Mouse (Mus musculus): ENCODE measurements around the gene Dtx1. TPM values are rescaled to one million over a fixed set of nuclear protein-coding genes. Genes with fewer than 3 reads are reported as not detected.

Gene Dtx1
- total RNA-seq, 2 experiments from 2014 or later = 0.38 to 0.91 TPM

GRCm38 (mm10) chr5:120706541-120706940 is 5.2 kb downstream of the Dtx1 start:
- DNase-seq = no peak
- intact Hi-C loops (cut with DNase I) = no loop called here

- no peak for DNase-seq
- intact Hi-C loops (cut with DNase I) = no loop called here
Observed at GRCm38 (mm10) chr5:120704421-120704820, 7.3 kb downstream of the Dtx1 start.

GRCm38 (mm10) chr5:120703660-120704059 is 8.1 kb downstream of the Dtx1 start:
- intact Hi-C loops (cut with DNase I) = no loop called here
- no peak for DNase-seq

DNA sequence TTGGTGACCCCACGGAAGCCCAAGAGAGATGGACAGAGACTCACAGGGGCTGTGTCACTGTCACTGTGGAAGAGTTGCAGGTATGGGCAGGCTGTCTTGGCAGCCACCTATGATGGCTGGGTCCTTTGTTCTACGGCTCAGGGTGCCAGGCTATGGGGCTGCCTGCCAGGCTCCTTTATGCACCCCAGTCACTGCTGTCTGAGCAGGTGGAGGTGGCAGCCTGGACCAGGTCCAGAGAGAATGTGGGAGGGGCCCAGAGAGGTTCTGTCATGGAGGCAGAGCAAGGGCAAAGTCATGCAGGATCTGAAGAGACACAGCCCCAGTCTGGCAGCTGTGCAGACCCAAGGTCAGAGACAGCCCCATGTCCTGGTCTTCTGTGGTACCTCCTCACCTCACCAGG is 8.8 kb downstream of the Dtx1 start:
- DNase-seq = no peak
- intact Hi-C loops (cut with DNase I) = no loop called here

- DNase-seq = no peak
- intact Hi-C loops (cut with DNase I) = no loop called here
Observed at GRCm38 (mm10) chr5:120702421-120702820, 9.3 kb downstream of the Dtx1 start.

DNA sequence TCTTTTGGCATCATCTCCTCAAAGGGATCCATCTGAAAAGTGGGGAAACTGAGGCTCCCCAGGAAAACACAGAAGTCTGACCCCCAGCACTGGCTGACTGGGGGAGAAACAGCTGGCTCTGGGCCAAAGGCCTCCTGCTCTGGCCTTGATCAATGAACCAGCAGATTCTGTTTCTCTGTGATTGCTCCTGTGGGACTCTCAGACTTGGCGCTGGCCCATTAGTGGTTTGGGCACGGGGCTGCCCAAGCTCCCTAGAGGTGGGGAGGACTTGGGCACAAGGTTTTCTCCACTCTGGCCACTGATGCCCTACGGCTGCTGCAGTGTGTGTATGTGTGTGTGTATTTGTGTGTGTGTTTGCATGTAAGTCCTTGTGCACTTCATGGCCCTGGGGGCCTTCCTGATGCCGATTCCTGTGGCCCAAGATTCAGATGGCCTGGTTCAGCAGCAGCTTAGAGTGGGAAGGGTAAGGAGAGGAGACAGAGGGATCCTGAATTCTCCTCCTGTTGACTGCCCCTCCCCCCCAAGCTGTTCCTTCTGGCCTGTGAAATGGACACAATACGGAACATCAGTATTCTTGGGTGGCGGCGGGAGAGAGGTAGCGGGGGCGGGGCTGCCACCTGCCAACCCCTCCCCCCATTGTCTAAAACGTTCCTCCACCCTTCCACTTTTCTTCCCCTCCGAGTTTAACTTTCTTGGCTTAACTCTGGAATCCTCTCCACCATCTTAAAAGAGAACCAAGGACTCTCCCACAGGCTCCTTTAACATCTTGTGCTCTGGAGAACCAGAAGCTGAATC is 10.5 kb downstream of the Dtx1 start:
- intact Hi-C loops (cut with DNase I) = no loop called here
- no peak for DNase-seq

GRCm38 (mm10) chr5:120698801-120699391 is 12.8 kb downstream of the Dtx1 start:
- no peak for DNase-seq
- intact Hi-C loops (cut with DNase I) = no loop called here

DNA sequence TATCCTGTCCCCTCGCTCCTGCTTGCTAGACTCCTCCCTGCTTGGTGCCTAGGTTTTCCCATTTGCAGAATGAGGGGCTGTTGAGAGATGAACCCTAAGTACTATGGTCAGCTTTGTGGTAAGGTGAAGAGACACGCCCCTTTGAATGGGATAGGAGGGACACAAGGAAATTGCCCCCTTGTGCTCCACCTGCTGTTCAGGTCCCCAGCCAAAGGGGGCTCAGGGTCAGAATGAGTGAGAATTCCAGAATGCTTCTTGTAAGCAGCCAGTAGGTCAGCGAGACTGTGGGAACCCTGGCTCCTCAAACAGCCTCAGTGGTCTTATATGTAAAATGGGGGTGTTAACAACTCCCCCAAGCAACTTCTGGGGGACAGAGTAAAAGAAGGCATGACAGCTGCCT is 13.5 kb downstream of the Dtx1 start:
- DNase-seq = no peak
- intact Hi-C loops (cut with DNase I) = no loop called here

GRCm38 (mm10) chr5:120696865-120697264 is 14.9 kb downstream of the Dtx1 start:
- no peak for DNase-seq
- intact Hi-C loops (cut with DNase I) = no loop called here

DNA sequence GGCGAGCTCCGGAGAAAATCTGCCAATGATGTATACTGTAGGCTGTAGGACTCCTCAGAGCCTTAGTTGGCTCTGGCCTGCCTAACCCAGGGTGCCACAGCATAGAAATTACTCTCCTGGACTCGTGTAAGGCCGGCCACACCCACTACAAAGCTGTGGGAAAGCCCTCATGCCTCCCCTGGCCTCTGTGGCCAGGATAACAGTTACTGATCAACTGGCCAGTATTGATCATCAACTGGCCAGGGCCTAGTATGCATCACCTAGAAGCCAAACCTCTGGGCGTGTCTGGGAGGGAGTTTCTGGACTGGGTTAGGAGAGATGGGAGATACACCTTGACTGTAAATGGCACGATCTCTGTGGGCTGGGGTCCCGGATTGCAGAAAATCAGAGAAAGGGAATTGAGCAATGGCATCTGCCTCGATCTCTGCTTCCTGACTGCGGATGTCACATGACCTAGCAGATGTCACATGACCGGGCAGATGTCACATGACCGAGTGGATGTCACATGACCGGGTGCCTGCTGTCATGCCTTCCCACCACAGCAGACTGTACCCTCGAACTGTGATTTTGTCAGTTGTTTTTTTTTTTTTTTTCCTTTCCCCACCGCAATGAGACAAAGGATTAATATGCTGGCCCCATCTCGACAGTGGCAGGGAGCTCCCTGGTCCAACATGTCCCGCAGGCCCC is 15.5 kb downstream of the Dtx1 start:
- intact Hi-C loops (cut with DNase I) = no loop called here

GRCm38 (mm10) chr5:120694695-120695074 is 17.0 kb downstream of the Dtx1 start:
- intact Hi-C loops (cut with DNase I) = no loop called here
- no peak for DNase-seq

More for the DNA sequence above, 15.5 kb downstream of the Dtx1 start:
- DNase-seq = no peak

DNA sequence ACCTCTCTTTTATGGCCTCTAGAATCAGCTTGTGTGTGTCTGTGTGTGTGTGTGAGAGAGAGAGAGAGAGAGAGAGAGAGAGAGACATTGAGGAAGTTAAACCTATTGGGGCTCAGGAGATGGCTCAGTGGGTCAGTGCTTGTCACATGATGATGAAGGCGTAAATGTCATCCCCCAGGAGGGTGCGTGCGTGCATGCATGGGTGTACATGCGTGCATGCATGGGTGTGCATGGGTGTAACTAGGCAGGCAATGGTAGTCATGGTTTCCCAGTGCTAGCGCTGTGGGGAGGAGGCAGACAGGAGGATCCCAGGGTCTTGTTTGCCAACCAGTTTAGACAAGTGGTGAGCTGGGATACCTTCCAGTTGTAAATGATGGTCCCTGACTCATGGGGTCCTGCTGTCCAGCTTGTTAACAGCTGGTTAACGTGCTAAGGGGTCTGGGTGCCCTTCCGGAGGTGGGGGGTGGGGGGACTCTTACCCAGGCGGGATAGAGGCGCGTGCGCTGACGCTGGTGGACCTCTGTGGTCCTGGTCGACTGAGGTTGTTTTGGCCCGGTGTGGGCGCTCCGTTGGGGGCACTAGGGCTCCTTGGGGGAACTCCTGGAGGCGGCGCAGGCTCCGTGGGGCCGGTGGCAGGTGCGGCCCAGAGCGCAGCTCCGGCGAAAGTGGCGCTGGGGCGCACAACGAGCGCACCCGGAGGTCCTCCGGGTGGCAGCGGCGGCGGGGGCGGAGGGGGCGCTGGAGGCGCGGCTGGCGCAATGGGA is 17.6 kb downstream of the Dtx1 start:
- intact Hi-C loops (cut with DNase I) = no loop called here
- no peak for DNase-seq

DNA sequence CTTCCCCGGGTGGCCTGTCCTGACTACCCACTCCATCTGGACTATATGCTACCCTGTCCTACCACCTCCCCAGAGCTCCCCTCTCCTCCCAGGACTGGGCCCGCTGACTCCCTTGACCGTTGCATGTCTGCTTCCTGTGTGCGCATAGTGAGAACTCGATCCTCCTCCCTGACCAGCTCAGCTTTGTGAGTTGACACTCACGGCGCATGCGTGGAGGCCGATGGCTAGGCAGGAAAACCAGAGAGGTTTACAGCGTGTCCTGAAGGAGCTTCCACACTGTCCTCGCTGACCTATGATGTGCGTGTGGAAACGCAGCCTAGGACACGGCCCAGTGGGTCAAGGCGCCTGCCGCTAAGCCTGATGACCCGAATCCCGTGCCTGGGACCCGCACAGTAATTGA is 19.7 kb downstream of the Dtx1 start:
- intact Hi-C loops (cut with DNase I) = no loop called here
- no peak for DNase-seq

GRCm38 (mm10) chr5:120690417-120690816 is 21.3 kb downstream of the Dtx1 start:
- no peak for DNase-seq
- intact Hi-C loops (cut with DNase I) = no loop called here

GRCm38 (mm10) chr5:120688434-120688833 is 23.3 kb downstream of the Dtx1 start:
- intact Hi-C loops (cut with DNase I) = no loop called here
- no peak for DNase-seq

DNA sequence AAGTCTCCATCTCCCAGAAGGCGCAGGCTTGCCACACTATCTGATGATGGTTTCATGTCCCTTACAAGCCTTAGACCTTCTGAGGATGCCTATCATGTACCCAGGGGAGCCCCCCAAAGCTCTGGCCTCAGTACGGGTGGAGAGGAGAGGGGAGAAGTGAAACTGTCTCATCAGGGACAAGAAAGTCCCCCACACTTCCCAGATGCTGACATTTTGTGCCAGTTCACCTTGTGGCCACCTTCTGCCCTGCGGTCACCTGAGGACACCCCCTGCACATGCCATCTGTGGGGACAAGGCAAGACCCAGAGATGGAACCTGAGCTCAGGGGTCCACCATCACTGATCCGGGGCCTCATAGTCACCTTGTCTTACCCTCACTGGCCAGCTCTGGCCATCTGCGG is 23.8 kb downstream of the Dtx1 start:
- no peak for DNase-seq
- intact Hi-C loops (cut with DNase I) = no loop called here

- no peak for DNase-seq
- intact Hi-C loops (cut with DNase I) = no loop called here
Observed at GRCm38 (mm10) chr5:120687484-120687851, 24.3 kb downstream of the Dtx1 start.

DNA sequence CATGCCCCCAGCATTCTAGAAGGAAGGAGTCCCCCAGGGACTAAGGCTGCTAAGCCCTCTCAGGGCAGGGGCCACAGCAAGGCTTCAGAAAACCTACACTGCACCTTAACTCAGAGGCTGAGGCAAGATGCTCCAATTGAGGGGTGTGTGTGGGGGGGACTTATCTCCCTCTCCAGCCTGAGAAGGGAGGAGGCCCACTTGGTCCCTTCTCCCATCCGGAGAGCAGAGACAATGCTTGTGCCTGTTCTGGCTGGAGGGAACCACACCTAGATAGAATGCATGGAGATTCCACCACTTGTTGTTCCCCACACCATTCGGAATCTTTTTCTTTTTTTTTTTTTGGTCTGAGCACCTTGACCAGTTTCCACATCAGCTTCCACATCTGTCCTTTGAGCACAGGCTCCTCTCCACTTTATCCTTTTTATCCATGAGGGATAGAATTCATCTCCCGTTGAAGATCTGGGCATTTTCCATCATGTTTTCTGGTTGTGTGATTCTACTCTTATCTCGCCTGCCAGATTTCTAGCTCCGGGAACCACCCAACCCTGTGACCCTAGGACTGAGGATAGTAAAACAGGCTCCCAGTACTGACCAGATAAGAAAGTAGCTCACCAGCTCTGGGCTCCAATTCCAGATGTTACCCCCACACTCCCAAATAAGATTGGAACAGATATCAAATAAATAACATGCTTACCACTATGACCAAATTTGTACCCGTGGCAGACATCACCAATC is 24.8 kb downstream of the Dtx1 start:
- intact Hi-C loops (cut with DNase I) = no loop called here
- no peak for DNase-seq

- intact Hi-C loops (cut with DNase I) = no loop called here
- no peak for DNase-seq
Observed at GRCm38 (mm10) chr5:120685678-120686077, 26.0 kb downstream of the Dtx1 start.

- intact Hi-C loops (cut with DNase I) = no loop called here
- no peak for DNase-seq
Observed at GRCm38 (mm10) chr5:120682982-120683771, 28.6 kb downstream of the Dtx1 start.

All from gastrocnemius, postnatal 36 days (tissue).